Comparison of ENCODE assay signal across 18 mouse cellular contexts in genomic region chr13:81176071-81176470, GRCm38 (mm10).
A peak's percentile ranks its signal among the peaks of the same experiment; 100 is the strongest.
DNase-seq lines count a peak whose midpoint lies in the region; ATAC-seq lines count a peak whose summit lies in the region.
"Had no signal": no experiment of that assay in that cellular context is flagged by ENCODE, and none has a peak within 500 bp of the region (broad histone marks: within the 10 kb centered on the region; RNA-seq: fewer than 3 reads in every experiment).

No protein-coding gene starts in this region.

- WGBS in liver, embryonic 12.5 days (ENCODE audit: insufficient replicate concordance), result 46% methylated on average over 3 of the region's 3 CpGs

- peak; percentile 94 for ATAC-seq in hematopoietic stem cell, adult 5-6 weeks (replicated peaks in 1 of 2; ENCODE audit: insufficient read depth in 1 of 2, low FRiP score in 2 of 2, low TSS enrichment in 1 of 2, low read depth in 1 of 2, poor library complexity in 2 of 2, severe bottlenecking in 2 of 2)
- ATAC-seq in liver, embryonic 12.5 days, result no peak

- H3K4me1 ChIP-seq in liver, embryonic 12.5 days, result no peaks in the 10 kb centered on the region
- H3K4me1 ChIP-seq: hindbrain, embryonic 12.5 days; midbrain, embryonic 10.5 days had no signal

- H3K4me2 ChIP-seq in liver, embryonic 12.5 days, result no peak overlapping the region
- H3K4me2 ChIP-seq: embryonic facial prominence, embryonic 13.5 days; heart, embryonic 11.5 days; hindbrain, embryonic 12.5 days; liver, embryonic 11.5 days had no signal

- H3K9ac ChIP-seq in liver, embryonic 12.5 days, result no peak overlapping the region
- H3K9ac ChIP-seq: embryonic facial prominence, embryonic 13.5 days; hindbrain, embryonic 12.5 days had no signal

- no peak overlapping the region for H3K4me3 ChIP-seq in liver, embryonic 12.5 days
- H3K4me3 ChIP-seq: embryonic facial prominence, embryonic 13.5 days; hindbrain, embryonic 12.5 days; midbrain, embryonic 10.5 days; myocyte had no signal

- no peaks in the 10 kb centered on the region for H3K27me3 ChIP-seq in liver, embryonic 12.5 days (replicated peaks)
- H3K27me3 ChIP-seq: embryonic facial prominence, embryonic 13.5 days; hindbrain, embryonic 12.5 days had no signal

- no peaks in the 10 kb centered on the region for H3K36me3 ChIP-seq in liver, embryonic 12.5 days
- H3K36me3 ChIP-seq: embryonic facial prominence, embryonic 13.5 days; hindbrain, embryonic 12.5 days had no signal

- no peak overlapping the region for H3K27ac ChIP-seq in liver, embryonic 12.5 days
- H3K27ac ChIP-seq: embryonic facial prominence, embryonic 13.5 days; hindbrain, embryonic 12.5 days; midbrain, embryonic 10.5 days; stomach, postnatal 0 days had no signal

- DNase-seq in spleen, adult 12 weeks (ENCODE audit: low spot score), result peak; percentile 8
- DNase-seq in spleen, postnatal 4 days (ENCODE audit: low spot score in 2 of 2), result no peak
- peak; percentile 8 to 10 for DNase-seq in spleen, adult 18-20 months
- peak; percentile 23 for DNase-seq in thymus, postnatal 4 days
- DNase-seq in layer of hippocampus, postnatal 36 days, result no peak
- no peak for DNase-seq in gastrocnemius, postnatal 10 days
- DNase-seq: adrenal gland, adult 8-10 months; cerebellum, postnatal 10 days; kidney, adult 18-20 months had no signal

- no peaks in the 10 kb centered on the region for H3K9me3 ChIP-seq in liver, embryonic 12.5 days (replicated peaks)
- H3K9me3 ChIP-seq: embryonic facial prominence, embryonic 13.5 days; hindbrain, embryonic 12.5 days; midbrain, embryonic 10.5 days had no signal

Comparison
In these comparisons a context has a peak if more than half of its experiments do, and no peak if none do; other contexts are left out.
1. DNase-seq: peak in spleen, adult 12 weeks (single experiment), spleen, adult 18-20 months (2 of 2) and thymus, postnatal 4 days (single experiment); none in spleen, postnatal 4 days (0 of 2), layer of hippocampus, postnatal 36 days (0 of 2) and gastrocnemius, postnatal 10 days (single experiment).